Mouse (Mus musculus) lung, postnatal 0 days (tissue): ENCODE results near the gene March5.
"Not testable (repeated sequence)": the region's sequence is repeated elsewhere in the genome, so short reads cannot be mapped to it uniquely, and the experiment has no call there.

Experiments used
- CTCF ChIP-seq: IDR thresholded peaks from 2 replicates; pipeline ENCODE4 v1.5.1; 2016; ENCODE audit warnings: antibody characterized with exemption, mild to moderate bottlenecking
- EP300 ChIP-seq: IDR thresholded peaks from 2 replicates; pipeline ENCODE4 v1.6.1; 2016; ENCODE audit warnings: antibody characterized with exemption, mild to moderate bottlenecking, control low read depth

- TF ChIP-seq CTCF, EP300: not testable (repeated sequence)
Measured at GRCm38 (mm10) chr19:37205155-37205554, 2.2 kb upstream of the March5 start.
